Mouse (Mus musculus) urinary bladder, adult 18-20 months (tissue): Measurements from ENCODE around the gene Kif18a.

Experiments
- DNase-seq, 2 experiments: peaks; one replicate each; pipeline ENCODE4 v3.0.0; 2022; ENCODE audit warnings: low spot score in 2 of 2, mixed read lengths in 2 of 2

The Kif18a gene

DNA sequence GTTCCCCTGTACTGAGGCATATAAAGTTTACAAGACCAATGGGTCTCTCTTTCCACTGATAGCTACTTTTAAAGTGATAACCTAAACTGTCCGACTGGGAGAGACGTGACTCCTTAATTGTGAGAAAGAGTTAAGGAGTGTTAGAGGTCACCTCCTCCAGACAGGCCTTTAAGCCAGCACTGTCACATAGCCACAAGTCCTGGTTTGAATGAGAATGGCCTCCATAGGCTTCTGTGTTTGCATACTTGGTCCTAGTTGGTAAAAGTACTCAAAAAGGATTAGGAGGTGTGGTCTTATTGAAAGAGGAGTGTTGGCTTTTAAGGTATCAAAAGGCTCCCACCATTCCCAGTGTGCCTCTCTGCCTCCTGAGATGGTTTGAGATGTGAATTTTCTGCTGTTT lies 94.3 kb downstream of the Kif18a start:
- DNase-seq = no peak

- no peak for DNase-seq
Observed at GRCm38 (mm10) chr2:109384019-109384418, 103.5 kb downstream of the Kif18a start.

- no peak for DNase-seq
Observed at GRCm38 (mm10) chr2:109386211-109386610, 105.7 kb downstream of the Kif18a start.

DNA sequence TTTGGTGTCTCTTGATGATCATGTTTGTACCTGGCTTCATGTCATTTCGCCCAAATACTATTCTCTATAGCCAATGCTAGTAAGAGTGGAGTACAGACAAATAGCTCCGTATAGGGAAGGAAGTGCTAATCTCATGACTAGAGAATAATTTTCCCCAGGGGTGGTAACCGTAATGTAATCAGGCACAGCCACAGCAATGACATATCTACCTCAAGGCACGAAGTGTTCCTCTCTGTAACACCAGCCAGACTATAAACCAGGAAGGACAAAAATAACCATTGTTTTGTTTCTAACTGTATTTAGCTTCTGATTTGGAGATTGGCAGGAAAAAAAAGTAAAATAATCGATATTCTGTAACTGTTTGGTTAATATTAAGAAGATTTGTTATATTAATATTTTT lies 108.2 kb downstream of the Kif18a start:
- DNase-seq = no peak

DNA sequence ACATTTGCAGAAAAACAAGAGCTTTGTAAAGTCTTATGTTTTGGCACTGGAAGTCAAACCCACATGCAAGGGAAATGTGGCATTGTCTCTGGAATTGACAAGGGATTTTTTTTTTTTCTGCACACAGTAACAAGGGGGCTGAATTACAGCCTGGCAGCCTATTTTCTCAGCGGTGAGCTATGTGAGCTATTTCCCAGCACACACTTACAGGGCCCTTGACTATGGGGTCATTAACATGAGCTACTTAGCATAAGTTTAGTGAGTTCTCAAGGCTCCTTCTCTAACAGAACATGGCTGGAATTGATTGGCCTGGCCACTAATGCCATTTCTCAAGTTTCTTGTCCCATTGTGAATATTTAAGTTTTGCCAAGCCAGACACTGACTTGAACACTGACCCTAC lies 109.4 kb downstream of the Kif18a start:
- DNase-seq = no peak
